Mouse (Mus musculus) liver (tissue): Measurements from ENCODE around the gene Bpifa1.
"Not testable (repeated sequence)": the region's sequence is repeated elsewhere in the genome, so short reads cannot be mapped to it uniquely, and the experiment has no call there.

ENCODE experiments used
- DNase-seq: peaks from one replicate; pipeline ENCODE4 v3.0.0-alpha.2; 2020; ENCODE audit warnings: mixed read lengths

Gene Bpifa1

GRCm38 (mm10) chr2:154142580-154142979 lies at the start of gene Bpifa1:
Gene Bpifa1 (plus strand): TSS chr2:154142880.
- DNase-seq, result no peak

GRCm38 (mm10) chr2:154097734-154098133 lies 44.9 kb upstream of the Bpifa1 start:
- no peak for DNase-seq

GRCm38 (mm10) chr2:154117381-154117780 lies 25.3 kb upstream of the Bpifa1 start:
- no peak for DNase-seq

GRCm38 (mm10) chr2:154130120-154130519 lies 12.6 kb upstream of the Bpifa1 start, which contains the start of gene Bpifa3:
Gene Bpifa3 (plus strand): TSS chr2:154130336.
- no peak for DNase-seq

GRCm38 (mm10) chr2:154143735-154144134 lies 1.1 kb downstream of the Bpifa1 start:
- no peak for DNase-seq

GRCm38 (mm10) chr2:154147496-154147895 lies 4.8 kb downstream of the Bpifa1 start:
- no peak for DNase-seq

GRCm38 (mm10) chr2:154158433-154158832 lies 15.8 kb downstream of the Bpifa1 start:
- peak; percentile 32 for DNase-seq

GRCm38 (mm10) chr2:154162307-154162706 lies 19.6 kb downstream of the Bpifa1 start, which contains the start of gene Bpifa5:
Gene Bpifa5 (plus strand): TSS chr2:154162607.
- no peak for DNase-seq

- no peak for DNase-seq
These were observed 20.6 kb downstream of the Bpifa1 start for GRCm38 (mm10) chr2:154163306-154163705.

- no peak for DNase-seq
These were observed 26.5 kb downstream of the Bpifa1 start for GRCm38 (mm10) chr2:154169172-154169571.

- DNase-seq, result no peak
These were observed 28.9 kb downstream of the Bpifa1 start for GRCm38 (mm10) chr2:154171621-154172020.

GRCm38 (mm10) chr2:154173313-154173712 lies 30.6 kb downstream of the Bpifa1 start:
- DNase-seq, result no peak

GRCm38 (mm10) chr2:154181900-154182299 lies 39.2 kb downstream of the Bpifa1 start:
- not testable (repeated sequence) for DNase-seq

GRCm38 (mm10) chr2:154183061-154183460 lies 40.4 kb downstream of the Bpifa1 start:
- not testable (repeated sequence) for DNase-seq

- no peak for DNase-seq
These were observed 42.6 kb downstream of the Bpifa1 start for GRCm38 (mm10) chr2:154185319-154185718.

- DNase-seq, result no peak
These were observed 43.1 kb downstream of the Bpifa1 start for GRCm38 (mm10) chr2:154185748-154186147.

GRCm38 (mm10) chr2:154187468-154187867 lies 44.8 kb downstream of the Bpifa1 start:
- no peak for DNase-seq

GRCm38 (mm10) chr2:154189877-154190434 lies 47.3 kb downstream of the Bpifa1 start:
- DNase-seq, result no peak

GRCm38 (mm10) chr2:154190546-154191258 lies 48.0 kb downstream of the Bpifa1 start, which contains the start of gene Bpifb1:
Gene Bpifb1 (plus strand): TSS chr2:154190818.
- DNase-seq, result no peak

GRCm38 (mm10) chr2:154192141-154192540 lies 49.5 kb downstream of the Bpifa1 start:
- DNase-seq, result no peak

- DNase-seq, result no peak
These were observed 50.4 kb downstream of the Bpifa1 start for GRCm38 (mm10) chr2:154193071-154193470.

- DNase-seq, result no peak
These were observed 51.4 kb downstream of the Bpifa1 start for GRCm38 (mm10) chr2:154193994-154194504.

- DNase-seq, result no peak
These were observed 54.4 kb downstream of the Bpifa1 start for GRCm38 (mm10) chr2:154197036-154197435.
